Mouse (Mus musculus) megakaryocyte, embryonic 14.5 days (primary cell): ENCODE measurements around the gene Sox2.

Source experiments
- FLI1 ChIP-seq: IDR thresholded peaks from 2 replicates; pipeline ENCODE4 v1.6.1; 2012; ENCODE audit warnings: low read length, inconsistent platforms, mixed read lengths
- GATA1 ChIP-seq: IDR thresholded peaks from 3 replicates; pipeline ENCODE4 v1.6.1; 2012; ENCODE audit warnings: mixed read lengths, low read length, inconsistent platforms, borderline replicate concordance

GRCm38 (mm10) chr3:34647688-34648087 is 2.5 kb upstream of the Sox2 start:
- no peak for TF ChIP-seq GATA1
- TF ChIP-seq FLI1: no peak
